Mouse (Mus musculus): ENCODE measurements at regions not wholly inside any gene's neighbourhood (a gene's known extent, or its start where the extent isn't known, plus 50 kb on each side); places are given as distances from the start of the nearest gene placed in this dataset.

DNA sequence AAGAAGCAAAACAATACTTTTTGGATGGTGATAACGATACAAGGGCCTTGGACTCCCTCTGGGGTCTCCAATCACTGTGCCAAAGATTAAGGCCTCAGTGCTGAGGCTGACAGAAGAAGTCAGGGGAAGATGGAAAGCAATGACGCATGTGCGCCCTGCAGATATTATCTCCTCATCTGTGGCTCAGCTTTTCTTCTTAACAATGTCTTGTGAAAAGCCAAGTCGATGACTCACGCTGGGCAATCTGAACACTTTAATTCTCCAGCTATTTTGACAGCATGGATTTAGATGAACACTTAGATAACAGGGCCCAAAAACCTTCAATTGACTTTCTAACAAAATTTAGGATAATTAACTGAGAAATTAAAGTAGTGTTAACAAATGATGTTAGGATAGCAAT lies 155.7 kb upstream of the Cxcl12 start:
- no peak for DNase-seq

DNA sequence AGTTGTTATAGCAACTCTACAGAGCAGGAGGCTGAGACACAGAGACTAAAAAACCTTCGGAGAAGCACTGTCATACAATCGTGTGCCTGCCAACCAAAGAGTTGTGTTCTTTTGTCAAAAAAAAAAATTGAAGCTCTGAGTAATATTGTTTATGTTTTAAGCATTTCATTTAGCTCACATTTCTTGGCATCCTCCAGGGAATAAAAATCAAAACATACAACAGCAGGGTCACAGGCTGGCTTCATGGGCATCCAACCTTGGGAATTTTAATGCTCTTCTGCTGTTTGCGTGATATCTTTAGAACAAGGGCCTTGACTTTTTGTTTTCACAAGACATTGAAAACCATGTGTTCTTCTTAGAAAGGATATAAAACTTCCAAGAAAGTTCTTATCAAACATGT lies 152.9 kb upstream of the Cxcl12 start:
- no peak for DNase-seq

DNA sequence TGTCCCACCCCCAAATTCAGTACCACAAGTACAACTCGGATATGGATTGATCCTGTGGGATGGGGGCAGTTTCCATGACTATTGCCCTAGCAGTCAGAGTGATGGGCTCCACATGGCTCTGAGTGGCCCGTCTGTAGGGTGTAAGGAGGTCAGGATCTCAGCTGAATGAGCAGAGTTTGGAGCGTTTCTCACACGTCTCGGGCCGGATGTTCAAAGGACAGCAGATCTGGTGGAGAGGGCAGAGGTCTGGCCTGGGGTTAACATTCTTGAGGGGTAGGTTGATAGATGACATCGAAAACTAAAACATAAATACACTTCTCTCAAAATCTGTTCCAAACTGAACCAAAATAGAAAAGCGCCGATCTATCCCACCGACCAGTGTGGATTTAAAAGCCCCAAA lies 146.5 kb upstream of the Cxcl12 start:
- no peak for DNase-seq

DNA sequence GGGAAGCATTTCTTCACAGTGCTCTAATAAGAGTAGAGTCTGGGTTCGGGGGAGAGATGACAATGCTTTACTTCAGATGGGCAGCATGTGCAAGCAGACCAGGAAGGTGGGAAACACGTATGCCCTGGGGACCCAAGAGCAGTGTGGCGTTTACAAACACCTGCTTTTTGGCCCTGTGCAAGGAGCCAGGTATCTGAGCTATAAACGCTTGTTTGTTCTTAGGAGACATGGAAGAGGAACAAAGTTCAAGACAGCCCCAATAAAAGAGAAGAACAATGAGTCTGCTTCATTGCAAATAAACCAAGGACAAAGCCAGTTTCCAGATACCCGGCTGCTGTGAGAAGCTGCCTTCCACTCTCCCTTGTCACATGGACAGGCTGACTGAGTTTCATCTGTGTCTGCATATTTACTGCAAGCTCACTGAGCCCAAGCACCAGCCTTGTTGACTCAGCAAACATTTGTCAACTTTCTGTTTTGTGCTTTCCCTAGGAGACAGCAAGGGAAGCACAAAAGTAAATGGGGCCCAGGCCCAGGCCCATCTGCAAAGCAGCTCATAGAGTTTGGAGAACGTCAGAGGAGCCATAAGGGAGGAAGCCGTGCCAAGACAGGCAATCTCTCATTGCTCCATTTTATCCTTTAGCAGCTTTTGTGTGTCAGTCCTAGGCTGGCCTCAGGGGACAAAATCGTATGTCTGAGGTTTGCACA lies 136.1 kb upstream of the Cxcl12 start:
- no peak for DNase-seq

DNA sequence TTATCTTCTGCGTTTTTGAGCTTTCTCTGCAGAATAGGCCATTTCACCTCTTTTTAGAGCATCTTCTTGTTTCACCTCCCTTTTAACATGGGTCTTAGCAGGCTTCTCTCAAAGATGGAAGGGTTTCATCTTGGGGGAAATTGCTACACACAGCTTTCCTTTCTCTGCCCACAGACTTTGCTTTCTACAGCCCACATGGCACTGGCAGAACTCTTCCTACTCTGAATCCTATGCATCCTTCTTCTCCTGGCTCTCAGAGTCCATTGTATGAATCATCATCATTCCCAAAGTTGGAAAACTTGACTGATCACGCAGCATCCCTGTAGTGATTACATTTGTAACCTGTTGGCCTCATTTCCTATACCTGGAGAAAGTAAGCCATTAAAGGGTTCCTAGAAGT lies 124.6 kb upstream of the Cxcl12 start:
- no peak for DNase-seq

DNA sequence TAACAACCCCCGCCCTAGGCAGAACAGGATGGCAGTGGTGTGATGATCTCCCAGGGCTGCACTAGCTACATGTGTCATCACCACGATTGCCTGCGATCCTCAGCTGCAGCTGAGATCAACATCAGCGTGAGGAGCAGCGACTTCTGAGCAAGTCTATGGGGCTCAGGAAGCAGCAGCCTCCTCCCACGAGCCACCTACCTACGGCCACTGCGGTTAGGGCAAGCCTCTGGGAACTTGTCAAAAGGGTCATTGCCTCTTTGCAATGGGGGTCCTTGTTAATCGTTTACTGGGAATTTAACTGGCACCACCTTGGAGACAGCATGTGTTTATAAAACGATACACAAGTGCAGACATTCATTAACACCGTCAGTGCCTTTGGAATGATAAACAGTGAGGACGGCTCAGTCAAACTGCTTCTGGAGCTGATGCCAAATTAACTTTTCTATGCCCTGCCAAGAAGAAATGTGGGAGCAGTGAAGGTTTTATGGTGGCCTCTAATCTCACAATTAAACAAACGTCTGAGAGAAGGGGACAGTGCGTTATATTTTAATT lies 118.8 kb upstream of the Cxcl12 start:
- no peak for DNase-seq

DNA sequence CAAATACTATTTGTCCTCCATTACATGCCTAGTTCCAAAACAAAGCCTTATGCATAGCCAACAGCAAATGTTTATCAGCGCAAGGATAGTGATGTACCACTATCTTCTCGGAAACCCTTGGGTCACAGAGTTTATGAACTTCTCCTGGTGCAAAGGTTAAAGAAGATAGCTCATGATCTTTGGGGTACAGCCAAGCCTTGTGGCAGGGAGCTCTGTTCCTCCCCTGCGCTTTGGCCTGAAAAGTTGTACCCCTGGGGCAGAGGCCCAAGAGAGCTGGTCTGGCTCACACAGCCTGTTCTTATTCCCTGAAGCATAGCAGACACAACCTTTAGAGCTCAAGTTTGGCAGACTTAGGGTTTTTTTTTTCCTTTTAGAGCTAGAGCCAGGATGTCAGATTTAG lies 107.6 kb upstream of the Cxcl12 start:
- no peak for DNase-seq

DNA sequence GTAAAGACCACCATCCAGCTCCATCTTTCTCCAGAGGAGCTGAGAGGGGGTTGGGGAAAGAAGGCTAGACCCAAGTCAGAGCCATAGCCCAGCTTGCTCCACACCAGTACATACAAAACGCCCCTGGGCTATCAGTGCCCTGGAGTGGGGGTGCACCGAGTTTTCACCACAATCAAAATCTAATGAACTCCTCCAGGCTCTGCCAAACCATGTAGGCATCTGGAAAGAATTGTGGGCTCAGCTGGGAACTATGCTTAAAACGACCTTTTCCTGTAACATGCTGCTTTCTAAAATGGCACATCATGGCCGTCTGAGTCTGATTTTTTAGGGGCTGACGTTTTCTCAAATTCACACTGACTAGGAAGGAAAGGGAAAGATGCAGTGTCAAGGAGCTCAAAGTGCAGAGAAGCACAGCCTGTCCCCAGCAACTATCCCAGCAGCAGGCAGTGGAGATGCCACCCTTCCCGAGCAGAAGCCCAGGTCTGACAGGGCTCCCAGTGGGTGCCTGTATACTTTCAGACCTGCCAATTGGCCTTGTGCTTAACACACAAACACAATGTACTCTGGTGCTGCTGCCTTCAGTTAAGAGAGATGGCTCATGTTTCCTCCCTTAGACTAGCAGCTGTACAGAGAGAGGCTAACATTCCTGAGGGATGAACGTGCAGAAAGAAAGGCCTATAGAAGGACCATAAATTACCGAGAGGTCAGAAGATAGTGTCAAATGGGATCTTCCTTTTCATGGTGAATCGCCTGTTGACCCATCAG lies 100.6 kb upstream of the Cxcl12 start:
- no peak for DNase-seq

DNA sequence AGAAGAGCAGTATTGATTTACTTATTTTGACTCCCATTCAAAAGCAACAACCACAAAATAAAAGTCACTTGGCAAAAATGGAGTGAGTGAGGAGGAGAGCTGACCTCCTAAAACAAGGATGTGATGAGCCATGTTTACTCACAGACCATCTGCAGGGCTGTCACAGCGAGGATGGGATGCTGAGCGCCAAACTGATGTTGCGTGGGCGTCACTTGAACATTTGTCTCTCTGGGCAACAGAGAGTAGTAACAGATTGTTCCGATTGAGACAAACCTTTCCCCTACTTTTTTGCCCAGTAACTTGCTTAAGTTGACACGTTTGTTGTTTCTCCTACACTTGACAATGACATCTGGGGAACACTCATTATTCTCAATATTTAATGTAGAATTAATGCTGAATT lies 97.0 kb upstream of the Cxcl12 start:
- DNase-seq = peak; percentile 60

DNA sequence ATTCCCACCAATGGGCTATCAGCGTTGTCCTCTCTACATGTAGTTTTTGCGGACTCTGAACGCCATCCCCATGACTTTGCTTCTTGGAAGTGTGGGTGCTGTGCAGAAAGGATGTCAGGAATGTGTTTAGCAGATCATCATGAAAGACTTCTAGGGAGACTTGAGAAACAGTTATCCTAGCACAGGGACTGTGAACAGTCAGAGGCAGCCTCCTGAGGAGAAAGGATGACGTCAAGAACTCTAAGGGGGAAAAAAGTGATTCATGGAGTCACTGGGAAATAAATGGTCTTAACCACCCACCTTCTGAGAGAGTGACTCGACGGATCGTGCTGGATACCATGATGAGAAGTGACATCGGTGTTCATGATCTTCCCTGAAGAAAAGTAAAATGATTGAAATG lies 96.5 kb upstream of the Cxcl12 start:
- DNase-seq = peak; percentile 13

DNA sequence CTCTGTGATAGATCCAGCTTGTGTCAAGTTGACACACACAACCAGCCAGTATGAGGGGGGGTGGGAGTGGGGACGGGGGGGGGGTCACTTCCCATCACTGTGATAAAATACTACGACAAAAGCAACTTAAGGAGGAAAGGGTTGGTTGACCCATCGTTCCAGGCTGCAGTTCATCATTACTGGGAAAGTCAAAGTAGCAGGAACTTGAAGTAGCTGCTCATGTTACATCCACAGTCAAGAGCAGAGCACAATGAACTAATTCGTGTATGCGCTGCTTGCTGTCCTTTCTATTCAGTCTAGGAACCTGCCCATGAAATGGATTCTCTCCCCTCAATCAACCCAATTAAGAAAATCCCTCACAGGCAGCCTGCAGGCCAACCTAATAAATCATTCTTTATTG lies 88.8 kb upstream of the Cxcl12 start:
- no peak for DNase-seq

DNA sequence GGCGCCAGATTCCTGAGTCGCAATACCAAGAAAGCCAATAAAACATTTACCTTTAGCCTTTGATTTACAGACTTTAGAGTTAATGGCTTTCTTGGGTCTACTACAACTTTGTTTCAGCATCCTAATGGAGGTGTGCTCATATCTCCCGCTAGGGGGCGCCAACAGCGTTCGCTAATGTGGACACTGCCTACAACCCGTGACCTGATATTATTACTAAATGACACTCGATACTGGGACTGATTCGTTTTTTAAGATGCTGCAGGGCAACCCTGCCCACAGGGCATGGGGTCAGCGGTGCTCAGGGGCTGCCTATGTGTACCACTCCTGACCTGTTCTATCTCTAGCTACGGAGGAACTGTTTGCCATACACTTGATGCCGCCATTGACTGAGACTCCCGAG lies 87.4 kb upstream of the Cxcl12 start:
- no peak for DNase-seq

DNA sequence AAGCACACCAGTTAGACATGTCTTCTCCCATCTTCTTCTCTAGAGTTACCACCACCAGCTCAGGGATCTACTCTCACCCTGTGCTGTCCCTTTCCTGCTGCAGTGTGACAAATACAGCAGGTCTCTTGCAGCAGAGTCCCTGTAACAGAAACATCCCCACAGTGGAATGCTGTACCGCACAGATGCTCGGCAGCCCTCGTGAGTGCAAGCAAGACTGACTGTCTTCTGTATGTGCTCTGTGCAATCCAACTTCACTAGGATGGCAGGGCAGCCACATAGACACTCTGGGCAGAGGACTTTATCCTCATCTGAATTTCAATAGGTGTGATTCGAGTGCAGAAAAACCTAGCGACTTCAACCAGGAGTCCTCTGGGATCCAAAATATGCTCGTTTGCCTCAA lies 84.1 kb upstream of the Cxcl12 start:
- no peak for DNase-seq

DNA sequence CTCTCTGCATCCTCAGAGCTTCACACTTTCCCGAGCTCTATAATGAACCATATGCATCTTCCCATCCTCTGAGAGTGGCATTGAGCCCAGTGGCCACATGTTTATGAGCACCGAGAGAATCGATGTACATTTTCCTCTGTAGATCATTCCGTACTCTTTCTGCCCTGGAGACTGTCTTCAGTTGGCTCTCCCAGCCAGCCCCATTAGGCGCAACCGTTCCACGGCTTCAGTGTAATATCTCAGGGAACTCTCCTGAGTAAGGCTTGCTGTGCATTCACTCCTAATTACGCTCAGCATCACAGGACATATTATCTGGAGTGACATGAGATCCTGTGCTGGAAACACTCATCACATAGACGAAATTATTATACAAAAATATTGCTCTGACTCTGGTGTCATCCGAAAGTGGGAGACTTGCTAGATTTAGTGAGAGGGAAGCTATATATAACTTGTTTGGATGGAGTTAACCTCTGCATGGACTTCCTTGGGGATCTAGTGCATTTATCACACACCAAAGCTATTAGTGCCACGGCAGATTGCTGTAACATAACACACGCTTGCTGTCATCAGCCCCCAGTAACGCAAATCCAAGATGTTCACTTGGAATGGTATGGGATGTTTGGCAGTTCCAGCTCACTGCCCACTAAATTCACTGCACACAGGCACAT lies 83.4 kb upstream of the Cxcl12 start:
- DNase-seq = no peak

DNA sequence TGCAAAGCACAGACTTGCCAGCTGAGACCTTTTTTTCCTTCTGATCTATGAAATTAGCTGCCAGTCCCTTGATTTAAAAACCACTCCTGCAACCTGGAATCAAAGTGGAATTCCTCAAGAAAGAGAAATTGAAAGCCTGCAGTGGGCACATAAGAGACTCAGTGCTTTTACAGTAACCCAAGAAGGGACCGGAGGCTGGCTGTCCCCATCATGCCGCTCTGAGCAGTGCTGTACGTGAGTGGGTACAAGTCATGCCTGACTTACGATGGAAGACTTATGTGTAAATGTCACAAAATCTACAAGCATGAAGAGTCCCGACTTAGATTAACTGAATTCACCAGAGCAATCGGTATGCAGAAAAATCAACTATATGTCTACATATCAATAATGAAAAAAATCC lies 73.6 kb upstream of the Cxcl12 start:
- no peak for DNase-seq

DNA sequence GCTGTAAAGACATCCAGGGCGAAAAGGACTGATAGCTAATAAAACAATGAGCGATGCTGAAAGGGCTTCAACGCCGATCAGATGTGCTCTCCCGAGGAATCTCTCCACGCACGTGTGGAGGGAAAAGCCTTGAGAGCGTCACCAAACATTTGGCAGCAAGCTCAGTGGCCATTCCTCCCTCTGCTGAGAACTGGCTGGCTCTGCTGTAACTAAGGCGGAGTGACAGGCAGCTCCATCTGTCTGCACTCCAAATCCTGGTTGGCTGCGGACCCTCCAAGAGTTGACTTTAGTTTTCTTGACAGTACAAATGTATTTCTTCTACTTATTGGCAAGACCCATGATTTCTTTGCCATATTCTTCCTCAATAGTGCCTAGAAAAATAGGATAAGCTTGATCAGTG lies 68.5 kb upstream of the Cxcl12 start:
- DNase-seq = no peak

DNA sequence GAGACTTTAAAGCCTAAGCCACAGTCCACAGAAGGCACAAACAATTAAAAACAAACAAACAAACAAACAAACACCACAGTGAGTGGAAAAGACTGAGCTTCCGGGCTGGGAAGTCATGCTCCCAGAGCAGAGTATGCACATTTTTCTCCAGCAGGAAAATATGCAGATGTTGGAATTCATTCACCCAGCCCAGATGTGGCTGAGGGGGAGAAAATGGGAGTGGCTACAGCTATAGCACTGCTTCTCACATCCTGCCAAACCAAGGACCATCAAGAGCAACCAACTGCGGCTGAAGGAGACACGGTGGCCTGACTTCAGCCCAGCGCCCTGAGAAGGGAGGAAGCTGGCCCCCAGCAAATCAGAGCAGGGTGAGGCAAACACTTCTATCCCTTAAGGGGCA lies 65.6 kb upstream of the Cxcl12 start:
- DNase-seq = no peak

DNA sequence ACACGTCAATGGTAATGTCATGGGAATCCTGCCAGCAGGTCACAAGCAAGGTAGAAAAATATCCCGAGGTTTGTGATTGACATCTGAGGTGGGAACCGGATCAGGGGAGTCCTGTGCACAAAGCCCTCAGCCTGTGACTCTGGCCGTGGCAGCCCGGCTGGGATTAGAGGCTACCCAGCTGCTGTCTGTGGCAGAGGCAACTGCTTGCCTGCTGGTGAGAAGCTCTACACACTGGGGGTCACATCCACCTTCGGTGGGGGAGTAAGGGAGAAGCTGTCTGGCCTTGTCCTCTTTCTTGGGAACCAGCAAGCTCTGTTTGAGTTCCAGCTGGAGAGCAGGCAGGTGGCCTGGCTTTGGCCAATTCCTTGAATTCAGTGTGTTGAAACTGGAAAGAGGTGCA lies 64.3 kb upstream of the Cxcl12 start:
- DNase-seq = no peak

DNA sequence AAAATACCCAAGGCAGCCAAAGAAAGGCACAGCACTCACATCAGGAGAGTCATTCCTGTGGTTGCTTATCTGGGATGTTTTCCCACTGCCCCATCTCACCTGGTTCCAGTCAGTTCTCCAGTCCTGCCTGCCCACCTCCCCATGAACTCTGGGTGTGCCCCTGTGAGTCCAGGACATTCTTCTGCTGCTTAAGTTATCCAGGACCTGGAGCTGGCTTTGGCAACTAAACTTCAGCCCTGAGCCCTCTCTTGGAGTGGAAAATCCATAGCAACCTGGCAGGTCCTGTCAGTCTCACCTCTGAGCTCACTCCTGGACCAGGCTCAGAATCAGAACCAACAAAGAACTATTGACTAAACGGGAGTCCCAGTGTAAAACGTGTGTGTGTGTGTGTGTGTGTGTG lies 63.9 kb upstream of the Cxcl12 start:
- DNase-seq = no peak

DNA sequence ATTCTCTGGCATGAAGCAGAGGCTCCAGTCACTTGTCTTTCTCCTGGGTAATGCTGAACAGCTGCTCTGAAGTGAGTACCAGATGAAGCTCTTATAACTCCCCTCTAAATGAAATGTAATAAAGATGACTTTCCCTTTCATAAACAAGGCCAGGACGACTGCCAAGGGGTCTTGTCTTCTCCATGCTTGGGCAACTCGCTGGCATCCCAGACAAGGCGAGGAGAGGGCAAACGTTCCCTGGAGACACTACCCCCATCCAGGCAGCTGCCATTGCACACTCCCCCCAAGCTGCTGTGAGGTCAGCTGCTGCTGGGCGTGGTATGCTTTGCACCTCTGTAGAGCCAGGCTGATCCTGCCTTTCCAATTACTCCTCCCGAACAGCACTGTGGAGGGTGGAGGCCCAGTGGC lies 63.1 kb upstream of the Cxcl12 start:
- no peak for DNase-seq

DNA sequence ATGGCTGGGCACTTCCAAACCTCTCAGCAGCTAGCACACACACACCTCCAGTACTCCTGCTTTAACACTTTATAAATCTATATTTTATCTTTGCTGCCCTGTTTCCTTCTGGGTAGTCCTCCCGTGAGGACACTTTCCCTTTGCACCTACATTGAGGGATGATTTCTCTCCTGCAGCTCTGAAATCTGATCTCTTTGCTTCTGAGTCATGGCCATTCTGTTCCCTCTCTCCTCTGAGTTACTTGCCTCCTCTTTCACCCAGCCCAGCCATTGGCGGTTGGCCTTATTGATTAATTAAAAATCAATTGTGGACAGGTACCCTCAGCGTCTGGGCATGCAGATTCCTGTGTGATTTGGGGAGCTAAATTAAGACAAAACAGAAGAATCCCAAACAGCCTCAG lies 58.0 kb upstream of the Cxcl12 start:
- no peak for DNase-seq

DNA sequence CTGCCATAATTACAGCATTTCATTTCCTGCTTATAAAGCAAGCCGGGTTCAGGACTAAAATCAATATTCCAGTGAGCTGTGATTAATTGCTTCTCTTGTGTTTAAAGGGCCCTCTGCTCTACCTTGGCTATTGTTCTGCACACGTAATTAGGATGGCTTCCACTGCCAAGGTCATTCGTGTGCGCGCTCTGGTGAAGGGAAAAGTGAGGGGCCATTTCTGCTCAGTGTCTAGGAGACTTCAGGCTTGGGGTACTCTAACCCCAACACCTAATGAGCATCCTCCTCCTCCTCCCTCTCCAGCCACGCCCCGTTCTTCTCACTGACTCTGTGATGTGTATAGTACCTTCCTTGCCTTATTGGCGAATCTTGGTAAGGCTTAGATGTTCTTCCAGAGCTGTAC lies 53.5 kb upstream of the Cxcl12 start:
- no peak for DNase-seq

DNA sequence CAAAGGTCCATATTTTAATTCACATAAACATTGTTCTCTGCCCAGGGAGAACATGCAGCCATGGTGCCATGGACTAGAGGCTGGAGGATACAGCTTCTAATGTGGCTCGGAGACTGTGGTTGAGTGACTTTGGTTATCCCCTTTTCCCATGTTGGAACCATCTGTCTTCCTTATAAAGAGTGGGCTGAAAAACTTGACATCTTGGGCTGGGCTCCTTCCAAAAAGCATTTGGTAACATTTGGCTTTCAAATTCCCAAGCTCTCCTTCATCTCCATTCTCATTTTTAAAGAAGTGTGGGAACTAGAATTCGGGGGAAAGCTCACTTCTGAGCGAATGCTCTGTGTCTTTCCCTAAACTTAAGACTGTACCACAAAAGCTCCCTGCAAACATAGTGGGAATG lies 50.3 kb upstream of the Cxcl12 start:
- DNase-seq = no peak

Measured in right cerebral cortex, postnatal 25 days (tissue).